Mouse (Mus musculus): Measurements from ENCODE around the gene Fez2. TPM values are rescaled to one million over a fixed set of nuclear protein-coding genes. Genes with fewer than 3 reads are reported as not detected.

Gene Fez2
- polyA plus RNA-seq, 1 experiment = 18.0 TPM

DNA sequence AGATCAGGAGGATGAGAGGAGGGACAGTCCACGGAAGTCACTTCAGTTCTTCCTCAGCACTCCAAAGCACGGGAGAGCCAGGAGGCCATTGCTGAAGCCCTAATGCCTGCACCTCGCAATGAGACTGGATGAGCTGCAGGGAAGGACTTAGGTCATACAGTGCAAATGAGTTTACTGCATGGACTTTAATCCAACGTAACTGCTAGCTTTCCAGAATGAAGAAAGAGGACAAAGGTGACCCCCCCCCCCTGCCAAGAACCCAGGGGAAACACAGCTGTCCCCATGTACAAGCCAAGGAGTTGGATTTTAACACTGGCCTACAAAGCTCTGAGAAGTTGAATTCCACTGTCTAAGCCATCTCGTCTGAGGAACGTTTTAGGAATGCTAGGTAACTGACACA is 16.6 kb downstream of the Fez2 start:
- H3K36me3 ChIP-seq (ENCODE audit: control insufficient read depth, insufficient read depth, low read length, poor library complexity, severe bottlenecking) = no peaks in the 10 kb centered on the region; the same call in 1 of the 2 replicates
- no peaks in the 10 kb centered on the region for H3K4me1 ChIP-seq (ENCODE audit: control insufficient read depth, insufficient read depth, low read length)
- no peak overlapping the region for H3K4me3 ChIP-seq (ENCODE audit: low read depth, low read length)
- H3K27me3 ChIP-seq (ENCODE audit: control insufficient read depth, insufficient read depth, low read length, poor library complexity, severe bottlenecking) = no peaks in the 10 kb centered on the region
- no peak for TF ChIP-seq EP300 (IDR thresholded peaks at IDR 0.05; ENCODE audit: insufficient read depth, low read depth, low read length)
- no peak for TF ChIP-seq POLR2A (IDR thresholded peaks at IDR 0.05; ENCODE audit: insufficient read depth, low read length)
- no peak for TF ChIP-seq CTCF (IDR thresholded peaks at IDR 0.05; ENCODE audit: low read depth, low read length)
- H3K27ac ChIP-seq (ENCODE audit: insufficient read depth, low read length) = no peak overlapping the region
- H3K9me3 ChIP-seq (replicated peaks; ENCODE audit: control insufficient read depth, insufficient read depth, low read length, poor library complexity, severe bottlenecking) = no peaks in the 10 kb centered on the region
- no peak overlapping the region for H3K9ac ChIP-seq (ENCODE audit: low read depth, poor library complexity, severe bottlenecking)

DNA sequence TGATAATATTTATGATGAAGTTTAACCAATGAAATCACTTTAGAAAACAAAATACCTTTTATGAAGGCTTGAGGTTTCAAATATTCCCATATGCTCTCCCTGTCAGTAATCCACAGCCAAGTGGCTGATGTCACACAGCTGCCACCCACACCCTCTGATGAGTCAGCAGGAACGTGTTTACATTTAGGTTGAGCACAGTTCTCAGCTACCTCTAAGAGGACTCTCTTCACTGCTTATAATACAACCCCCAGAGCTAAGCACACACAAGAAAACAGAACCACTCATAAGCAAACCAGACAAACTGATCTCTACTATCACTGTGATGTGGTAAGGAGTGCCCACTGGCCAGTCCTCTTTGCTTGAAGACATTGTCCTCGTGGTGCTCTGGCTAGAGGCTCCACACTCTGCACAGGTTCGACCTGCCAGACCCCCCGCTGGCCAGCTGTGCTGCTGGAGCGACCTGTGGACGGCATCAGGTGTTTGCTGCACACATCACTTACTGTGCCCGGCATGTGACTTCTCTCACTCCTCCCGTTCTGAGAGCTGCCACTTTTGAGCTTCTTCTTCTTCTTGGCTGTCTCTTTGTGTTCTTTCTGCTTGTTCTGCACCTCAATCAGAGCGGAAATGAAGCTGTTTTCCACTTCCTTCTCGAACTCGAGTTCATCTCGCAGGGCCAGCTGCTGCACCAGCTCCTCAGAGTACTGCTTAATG is 17.7 kb downstream of the Fez2 start:
- TF ChIP-seq CTCF (IDR thresholded peaks at IDR 0.05; ENCODE audit: low read depth, low read length) (no peak), POLR2A (IDR thresholded peaks at IDR 0.05; ENCODE audit: insufficient read depth, low read length) (no peak), EP300 (IDR thresholded peaks at IDR 0.05; ENCODE audit: insufficient read depth, low read depth, low read length) (no peak)
- no peaks in the 10 kb centered on the region; the same call in 1 of the 2 replicates for H3K36me3 ChIP-seq (ENCODE audit: control insufficient read depth, insufficient read depth, low read length, poor library complexity, severe bottlenecking)
- no peaks in the 10 kb centered on the region for H3K27me3 ChIP-seq (ENCODE audit: control insufficient read depth, insufficient read depth, low read length, poor library complexity, severe bottlenecking)
- no peaks in the 10 kb centered on the region for H3K9me3 ChIP-seq (replicated peaks; ENCODE audit: control insufficient read depth, insufficient read depth, low read length, poor library complexity, severe bottlenecking)
- H3K9ac ChIP-seq (ENCODE audit: low read depth, poor library complexity, severe bottlenecking) = no peak overlapping the region
- no peak overlapping the region for H3K4me3 ChIP-seq (ENCODE audit: low read depth, low read length)
- H3K27ac ChIP-seq (ENCODE audit: insufficient read depth, low read length) = no peak overlapping the region
- H3K4me1 ChIP-seq (ENCODE audit: control insufficient read depth, insufficient read depth, low read length) = no peaks in the 10 kb centered on the region

DNA sequence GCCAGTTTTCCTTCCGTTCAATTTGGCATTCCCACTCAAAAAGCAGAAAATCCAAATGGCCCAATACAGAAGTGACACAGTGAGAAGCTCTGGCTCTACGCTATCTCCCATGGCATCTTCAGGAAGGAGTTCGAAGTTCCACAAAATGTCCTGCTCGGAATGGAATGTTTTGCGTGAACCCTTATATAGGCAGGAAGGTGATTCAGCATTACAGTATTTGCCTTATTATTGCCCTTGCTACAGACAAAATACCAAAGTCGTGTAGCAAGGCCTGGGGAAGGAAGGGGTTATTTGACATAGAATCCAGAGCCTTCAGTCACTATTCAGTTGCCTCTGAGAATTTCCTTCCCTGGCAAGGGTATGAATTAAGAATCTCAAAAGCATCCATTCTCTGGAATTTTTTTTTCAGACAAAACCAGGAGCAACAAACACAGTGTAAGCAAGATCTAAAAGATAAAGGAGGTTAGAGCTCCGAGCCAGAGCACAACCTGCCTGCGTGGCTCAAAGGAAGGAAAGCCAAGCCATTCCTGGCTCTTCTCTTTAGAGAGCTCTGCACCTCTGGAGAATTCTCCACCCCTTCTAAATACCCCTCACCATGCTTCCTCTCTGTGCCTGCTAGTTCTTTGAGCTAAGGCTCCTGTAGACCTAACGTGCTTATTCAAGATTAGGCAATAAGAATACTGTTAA is 25.4 kb downstream of the Fez2 start:
- Histone ChIP-seq H3K27ac (ENCODE audit: insufficient read depth, low read length) (no peak overlapping the region), H3K4me3 (ENCODE audit: low read depth, low read length) (no peak overlapping the region), H3K4me1 (ENCODE audit: control insufficient read depth, insufficient read depth, low read length) (no peaks in the 10 kb centered on the region), H3K9me3 (replicated peaks; ENCODE audit: control insufficient read depth, insufficient read depth, low read length, poor library complexity, severe bottlenecking) (peaks cover 3% of the 10 kb centered on the region; the same call in 1 of the 2 replicates), H3K36me3 (ENCODE audit: control insufficient read depth, insufficient read depth, low read length, poor library complexity, severe bottlenecking) (no peaks in the 10 kb centered on the region), H3K9ac (ENCODE audit: low read depth, poor library complexity, severe bottlenecking) (no peak overlapping the region), H3K27me3 (ENCODE audit: control insufficient read depth, insufficient read depth, low read length, poor library complexity, severe bottlenecking) (no peaks in the 10 kb centered on the region)
- no peak for TF ChIP-seq CTCF (IDR thresholded peaks at IDR 0.05; ENCODE audit: low read depth, low read length)
- TF ChIP-seq POLR2A (IDR thresholded peaks at IDR 0.05; ENCODE audit: insufficient read depth, low read length) = no peak
- TF ChIP-seq EP300 (IDR thresholded peaks at IDR 0.05; ENCODE audit: insufficient read depth, low read depth, low read length) = no peak

DNA sequence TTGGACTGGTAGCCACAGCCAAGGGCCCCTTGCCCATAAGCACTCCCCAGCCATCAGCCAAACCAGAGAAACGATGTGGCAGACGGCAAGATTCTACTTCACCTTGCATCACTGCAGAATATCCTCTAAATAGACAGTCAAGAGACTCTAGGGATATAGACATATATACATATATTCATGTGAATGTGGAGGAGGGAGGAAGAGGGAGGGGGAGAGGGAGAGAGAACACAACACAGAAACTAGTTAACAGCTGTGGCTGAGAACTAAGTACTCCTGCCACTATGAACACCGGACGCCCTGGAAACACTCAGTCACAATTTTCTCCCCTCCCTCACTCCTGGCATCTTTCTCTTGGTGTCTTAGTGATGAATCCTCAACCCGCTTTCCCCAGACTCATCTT is 28.4 kb downstream of the Fez2 start:
- H3K4me1 ChIP-seq (ENCODE audit: control insufficient read depth, insufficient read depth, low read length) = no peaks in the 10 kb centered on the region
- no peaks in the 10 kb centered on the region for H3K9me3 ChIP-seq (replicated peaks; ENCODE audit: control insufficient read depth, insufficient read depth, low read length, poor library complexity, severe bottlenecking)
- no peak overlapping the region for H3K9ac ChIP-seq (ENCODE audit: low read depth, poor library complexity, severe bottlenecking)
- TF ChIP-seq CTCF (IDR thresholded peaks at IDR 0.05; ENCODE audit: low read depth, low read length) = no peak
- no peak for TF ChIP-seq POLR2A (IDR thresholded peaks at IDR 0.05; ENCODE audit: insufficient read depth, low read length)
- TF ChIP-seq EP300 (IDR thresholded peaks at IDR 0.05; ENCODE audit: insufficient read depth, low read depth, low read length) = no peak
- H3K36me3 ChIP-seq (ENCODE audit: control insufficient read depth, insufficient read depth, low read length, poor library complexity, severe bottlenecking) = no peaks in the 10 kb centered on the region
- no peaks in the 10 kb centered on the region for H3K27me3 ChIP-seq (ENCODE audit: control insufficient read depth, insufficient read depth, low read length, poor library complexity, severe bottlenecking)
- no peak overlapping the region for H3K27ac ChIP-seq (ENCODE audit: insufficient read depth, low read length)
- H3K4me3 ChIP-seq (ENCODE audit: low read depth, low read length) = no peak overlapping the region

DNA sequence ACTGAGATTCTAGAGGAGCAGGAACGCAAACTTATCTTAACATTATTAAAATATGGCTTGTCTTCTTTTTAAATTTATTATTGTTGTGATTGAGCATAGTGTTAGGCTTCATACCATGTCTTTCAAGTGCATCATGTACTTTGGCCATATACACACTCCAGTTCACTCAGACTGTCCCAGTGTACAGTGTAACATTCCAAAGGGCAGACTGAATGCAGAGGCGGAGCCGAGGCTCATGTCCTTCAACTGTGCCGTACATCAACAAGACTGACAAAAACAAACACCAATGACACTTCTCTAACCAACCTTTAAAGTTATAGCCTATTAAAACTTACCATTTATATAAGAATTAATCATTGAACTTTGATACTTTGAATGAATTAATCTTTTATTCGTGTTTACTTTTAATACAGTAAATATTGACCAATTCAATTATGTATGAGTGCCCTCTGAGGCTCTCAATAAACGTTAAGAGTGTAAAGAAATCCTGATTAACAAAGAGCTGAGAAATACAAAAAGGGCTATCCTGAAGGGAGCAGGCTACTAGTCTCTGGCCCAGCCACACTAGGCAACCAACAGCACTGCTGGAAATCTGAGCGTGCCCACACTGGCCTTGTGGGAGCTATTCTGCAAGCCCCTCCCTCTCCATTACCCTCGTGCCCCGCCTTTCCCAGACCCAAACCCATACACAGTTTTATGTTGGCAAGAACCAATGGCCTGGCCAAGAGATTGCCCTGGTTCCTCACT is 29.7 kb downstream of the Fez2 start:
- Histone ChIP-seq H3K27me3 (ENCODE audit: control insufficient read depth, insufficient read depth, low read length, poor library complexity, severe bottlenecking) (no peaks in the 10 kb centered on the region), H3K9ac (ENCODE audit: low read depth, poor library complexity, severe bottlenecking) (no peak overlapping the region), H3K27ac (ENCODE audit: insufficient read depth, low read length) (no peak overlapping the region), H3K9me3 (replicated peaks; ENCODE audit: control insufficient read depth, insufficient read depth, low read length, poor library complexity, severe bottlenecking) (no peaks in the 10 kb centered on the region), H3K4me3 (ENCODE audit: low read depth, low read length) (no peak overlapping the region), H3K36me3 (ENCODE audit: control insufficient read depth, insufficient read depth, low read length, poor library complexity, severe bottlenecking) (no peaks in the 10 kb centered on the region), H3K4me1 (ENCODE audit: control insufficient read depth, insufficient read depth, low read length) (no peaks in the 10 kb centered on the region)
- TF ChIP-seq EP300 (IDR thresholded peaks at IDR 0.05; ENCODE audit: insufficient read depth, low read depth, low read length) (no peak), CTCF (IDR thresholded peaks at IDR 0.05; ENCODE audit: low read depth, low read length) (no peak), POLR2A (IDR thresholded peaks at IDR 0.05; ENCODE audit: insufficient read depth, low read length) (no peak)
